Mouse (Mus musculus) heart, embryonic 15.5 days (tissue): Measurements from ENCODE around the gene Emc6. TPM values are rescaled to one million over a fixed set of nuclear protein-coding genes. Genes with fewer than 3 reads are reported as not detected.

ENCODE experiments used
- ATAC-seq: fragments of 200-750 bp; cut with Nextera tagmentation; replicated peaks from 2 replicates; pipeline ENCODE4 v1.8.0; 2017; ENCODE audit warnings: low read depth, moderate TSS enrichment; ENCODE audit not compliant: insufficient number of reproducible peaks, insufficient read depth, low FRiP score
- H3K27ac ChIP-seq: fragments of 300-500 bp; sonication (generic); 2 replicates; pipeline ENCODE4 v1.5.1; 2015; ENCODE audit warnings: mild to moderate bottlenecking, inconsistent platforms
- H3K27me3 ChIP-seq: fragments of 300-500 bp; sonication (generic); 2 replicates; pipeline ENCODE4 v1.6.1; 2015; ENCODE audit warnings: inconsistent platforms
- H3K36me3 ChIP-seq: fragments of 300-500 bp; sonication (generic); 2 replicates; pipeline ENCODE4 v1.6.1; 2015; ENCODE audit warnings: mild to moderate bottlenecking, inconsistent platforms
- H3K4me1 ChIP-seq: fragments of 300-500 bp; sonication (generic); replicated peaks from 2 replicates; pipeline ENCODE4 v1.6.1; 2015; ENCODE audit warnings: inconsistent platforms
- H3K4me2 ChIP-seq: fragments of 300-500 bp; sonication (generic); 2 replicates; pipeline ENCODE4 v1.6.1; 2015; ENCODE audit warnings: inconsistent platforms, mild to moderate bottlenecking, moderate library complexity
- H3K4me3 ChIP-seq: fragments of 300-500 bp; sonication (generic); 2 replicates; pipeline ENCODE4 v1.5.1; 2015; ENCODE audit warnings: mild to moderate bottlenecking, inconsistent platforms
- H3K9ac ChIP-seq: fragments of 300-500 bp; sonication (generic); 2 replicates; pipeline ENCODE4 v1.6.1; 2015; ENCODE audit warnings: mild to moderate bottlenecking, inconsistent platforms
- H3K9me3 ChIP-seq: fragments of 300-500 bp; sonication (generic); replicated peaks from 2 replicates; pipeline ENCODE4 v1.6.1; 2016; ENCODE audit warnings: inconsistent platforms
- WGBS: fragments of 180-500 bp; shearing (Covaris S2); methylation state at CpG from one replicate; pipeline ENCODE4 v1.1.7; 2015; ENCODE audit warnings: mixed read lengths; 5-methylcytosine and 5-hydroxymethylcytosine counted together
- polyA plus RNA-seq: library from polyadenylated mRNA; unstranded; fragments of >200 nt; fragmentation: Nextera tagmentation; extraction: Ambion mirVana; gene quantifications from 2 replicates; pipeline ENCODE4 v1.2.1, GENCODE M21; 2015

Emc6 gene
- 90.7 and 98.9 TPM in 2 replicates for polyA plus RNA-seq

DNA sequence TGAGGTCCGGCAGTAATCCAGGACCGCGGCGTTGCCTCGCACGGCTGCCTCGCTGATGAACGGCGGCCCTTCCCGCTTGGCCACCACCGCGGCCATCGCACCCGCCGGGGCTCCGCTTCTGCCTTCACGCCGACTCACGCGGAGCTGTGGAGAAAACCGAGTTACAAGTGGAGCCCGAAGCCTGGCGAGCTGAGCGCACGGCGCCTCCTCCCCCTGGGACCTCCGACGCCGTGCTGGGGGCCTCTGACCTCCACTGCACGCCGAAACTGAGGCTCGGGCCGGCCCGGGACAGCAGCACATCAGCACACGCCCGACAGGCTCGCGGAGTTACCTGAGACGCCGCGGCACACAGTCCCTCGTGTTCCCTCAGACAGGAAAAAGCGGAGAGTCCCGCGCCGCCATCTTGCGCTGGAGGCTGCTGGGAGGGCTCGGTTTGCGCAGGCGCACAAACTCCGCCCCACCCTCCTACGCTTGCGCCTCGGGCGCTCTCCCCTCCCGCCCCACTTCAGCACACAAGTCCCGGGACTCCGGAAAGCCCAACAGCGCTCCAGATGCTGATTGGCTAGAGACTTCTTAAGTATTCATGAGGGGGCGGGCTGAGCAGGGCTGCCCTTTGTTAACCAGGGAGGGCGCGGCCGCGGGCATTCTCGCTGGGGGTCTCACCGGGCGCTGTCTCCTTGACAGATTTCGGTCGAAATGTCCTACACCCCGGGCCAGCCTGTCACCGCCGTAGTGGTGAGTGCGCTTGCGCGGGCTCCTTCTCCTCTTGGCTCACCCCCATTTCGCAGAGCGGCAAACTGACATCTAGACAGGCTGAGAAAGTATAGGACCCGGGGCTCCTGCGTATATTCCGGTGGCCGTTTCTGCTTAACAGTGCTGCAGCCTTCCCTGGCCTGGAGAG lies at the start of gene Emc6, which contains the start of gene Tax1bp3:
Gene Emc6 (minus strand): TSS at position 430 of the 901 bp plus-strand sequence.
Gene Tax1bp3 (plus strand): TSS at position 476 of the 901 bp plus-strand sequence.
- Histone ChIP-seq H3K4me2 (peak within 1 kb of the TSS; percentile 77), H3K27me3 (no peaks in the 10 kb centered on the region), H3K36me3 (peaks cover 18% of the 10 kb centered on the region), H3K9me3 (no peaks in the 10 kb centered on the region), H3K4me3 (peak within 1 kb of the TSS; percentile 81), H3K27ac (peak within 1 kb of the TSS; percentile 98), H3K9ac (peak within 1 kb of the TSS; percentile 94), H3K4me1 (peaks cover 33% of the 10 kb centered on the region)
- WGBS = 0% methylated on average over 81 of the region's 81 CpGs
- ATAC-seq = peak; percentile 98

DNA sequence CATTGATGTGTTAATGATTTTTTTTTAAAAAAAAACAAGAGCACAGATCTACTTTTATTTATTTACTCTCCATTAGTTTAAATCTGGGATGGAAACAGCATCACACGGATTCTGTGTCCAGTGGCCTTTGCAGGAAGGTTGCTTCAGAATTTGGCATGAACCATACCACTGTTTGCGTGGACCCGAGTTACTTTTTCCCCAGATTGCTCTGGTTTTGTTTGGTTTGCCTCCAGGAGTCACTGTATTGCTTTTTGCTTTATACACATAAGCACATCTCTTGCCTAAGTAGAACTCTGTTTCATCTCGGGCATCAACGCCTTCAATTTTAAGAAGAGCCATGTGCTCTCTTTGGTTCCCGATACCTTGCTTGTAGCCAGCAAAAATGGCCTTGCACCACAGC lies 49.0 kb upstream of the Emc6 start:
- Histone ChIP-seq H3K9me3 (no peaks in the 10 kb centered on the region), H3K9ac (no peak overlapping the region), H3K4me1 (no peaks in the 10 kb centered on the region), H3K4me3 (no peak overlapping the region), H3K36me3 (no peaks in the 10 kb centered on the region), H3K27me3 (no peaks in the 10 kb centered on the region), H3K27ac (no peak overlapping the region), H3K4me2 (no peak overlapping the region)
- no peak for ATAC-seq
- WGBS = 85% methylated on average over 6 of the region's 6 CpGs

DNA sequence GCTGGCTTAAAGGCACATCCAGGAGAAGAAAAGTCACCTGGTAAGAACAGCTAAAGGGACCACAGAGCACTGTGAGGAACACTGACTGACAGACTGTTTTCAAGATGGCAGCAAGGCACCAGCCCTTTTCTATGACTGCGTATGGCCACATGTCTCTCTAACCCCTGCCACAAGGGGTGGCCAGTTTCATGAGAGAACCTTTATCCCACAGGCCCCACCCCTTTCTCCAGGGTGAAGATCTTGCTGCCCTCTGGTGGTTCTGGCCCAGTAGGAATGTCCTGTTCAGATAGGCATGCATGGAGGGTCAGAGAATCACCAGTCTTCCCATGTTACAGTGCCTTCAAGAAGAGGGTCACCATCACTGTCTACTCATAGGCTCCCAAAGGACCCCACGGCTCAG lies 47.1 kb upstream of the Emc6 start:
- Histone ChIP-seq H3K27me3 (no peaks in the 10 kb centered on the region), H3K9me3 (no peaks in the 10 kb centered on the region), H3K36me3 (no peaks in the 10 kb centered on the region), H3K4me1 (no peaks in the 10 kb centered on the region), H3K9ac (no peak overlapping the region), H3K4me2 (no peak overlapping the region), H3K27ac (no peak overlapping the region), H3K4me3 (no peak overlapping the region)
- ATAC-seq = no peak
- 70% methylated on average over 2 of the region's 2 CpGs for WGBS

DNA sequence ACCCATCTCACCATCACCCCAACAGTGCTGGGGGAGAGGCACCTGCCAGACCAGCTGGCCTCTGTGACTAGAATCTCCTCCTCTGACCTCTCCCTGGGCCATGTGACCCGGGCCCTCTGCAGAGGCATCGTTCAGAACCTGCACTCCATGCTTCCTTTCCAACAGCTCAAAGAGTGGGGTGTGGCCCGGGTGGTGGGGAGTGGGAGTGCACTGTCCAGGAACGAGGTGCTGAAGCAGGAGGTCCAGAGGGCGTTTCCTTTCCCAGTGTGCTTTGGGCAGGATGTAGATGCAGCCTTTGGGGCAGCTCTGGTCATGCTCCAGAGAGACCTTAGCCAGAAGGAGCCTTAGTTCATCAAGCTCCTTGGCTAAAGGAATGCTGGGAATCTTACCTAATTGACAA lies 46.0 kb upstream of the Emc6 start:
- H3K9me3 ChIP-seq = no peaks in the 10 kb centered on the region
- H3K9ac ChIP-seq = no peak overlapping the region
- no peak overlapping the region for H3K4me2 ChIP-seq
- ATAC-seq = no peak
- no peaks in the 10 kb centered on the region for H3K27me3 ChIP-seq
- WGBS = 28% methylated on average over 5 of the region's 5 CpGs
- H3K27ac ChIP-seq = no peak overlapping the region
- no peak overlapping the region for H3K4me3 ChIP-seq
- H3K36me3 ChIP-seq = no peaks in the 10 kb centered on the region
- no peaks in the 10 kb centered on the region for H3K4me1 ChIP-seq

DNA sequence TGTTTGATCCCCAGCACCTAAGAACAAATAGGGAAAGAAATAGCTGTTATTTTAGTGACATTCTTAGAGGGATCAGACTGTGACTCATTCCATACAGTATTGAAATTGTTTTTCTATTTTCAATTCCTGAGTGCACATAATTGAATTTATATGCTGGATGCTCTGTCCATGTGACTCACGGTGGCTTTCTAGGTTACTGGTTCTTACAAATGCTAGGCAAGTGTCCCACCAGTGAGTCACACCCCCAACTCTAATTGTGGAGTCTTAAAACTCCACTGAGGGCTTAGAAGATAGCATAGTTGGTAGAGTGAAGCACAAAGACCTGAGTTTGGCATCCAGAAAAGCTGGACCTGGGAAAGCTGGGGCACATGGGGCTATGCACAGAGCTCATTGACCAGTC lies 43.8 kb upstream of the Emc6 start:
- no peaks in the 10 kb centered on the region for H3K4me1 ChIP-seq
- no peaks in the 10 kb centered on the region for H3K36me3 ChIP-seq
- no peak for ATAC-seq
- H3K4me2 ChIP-seq = no peak overlapping the region
- no peaks in the 10 kb centered on the region for H3K27me3 ChIP-seq
- no peak overlapping the region for H3K4me3 ChIP-seq
- H3K9me3 ChIP-seq = no peaks in the 10 kb centered on the region
- 83% methylated on average over 1 of the region's 1 CpGs for whole genome bisulfite sequencing
- H3K27ac ChIP-seq = no peak overlapping the region
- no peak overlapping the region for H3K9ac ChIP-seq

DNA sequence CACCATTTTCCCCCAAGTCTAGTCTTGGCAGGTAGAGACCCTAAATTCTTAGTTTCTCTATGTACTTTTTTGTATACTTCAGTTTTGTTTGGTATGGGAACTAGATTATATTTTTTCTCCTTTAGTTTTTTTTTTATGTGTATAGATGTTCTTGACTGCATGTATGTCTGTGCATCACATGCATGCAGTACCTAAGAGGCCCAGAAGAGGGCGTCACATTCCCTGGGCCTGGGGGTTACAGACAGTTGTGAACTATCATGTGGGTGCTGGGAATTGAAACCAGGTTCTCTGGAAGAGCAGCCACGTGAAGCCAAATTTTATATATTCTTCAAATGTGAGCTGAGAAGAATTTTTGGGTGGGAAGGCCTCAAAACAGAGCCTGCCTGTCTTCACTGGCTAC lies 42.8 kb upstream of the Emc6 start:
- no peaks in the 10 kb centered on the region for H3K9me3 ChIP-seq
- H3K36me3 ChIP-seq = no peaks in the 10 kb centered on the region
- no peaks in the 10 kb centered on the region for H3K4me1 ChIP-seq
- no peak overlapping the region for H3K9ac ChIP-seq
- 43% methylated on average over 2 of the region's 2 CpGs for WGBS
- H3K4me3 ChIP-seq = no peak overlapping the region
- H3K27ac ChIP-seq = no peak overlapping the region
- no peaks in the 10 kb centered on the region for H3K27me3 ChIP-seq
- no peak overlapping the region for H3K4me2 ChIP-seq
- ATAC-seq = no peak

DNA sequence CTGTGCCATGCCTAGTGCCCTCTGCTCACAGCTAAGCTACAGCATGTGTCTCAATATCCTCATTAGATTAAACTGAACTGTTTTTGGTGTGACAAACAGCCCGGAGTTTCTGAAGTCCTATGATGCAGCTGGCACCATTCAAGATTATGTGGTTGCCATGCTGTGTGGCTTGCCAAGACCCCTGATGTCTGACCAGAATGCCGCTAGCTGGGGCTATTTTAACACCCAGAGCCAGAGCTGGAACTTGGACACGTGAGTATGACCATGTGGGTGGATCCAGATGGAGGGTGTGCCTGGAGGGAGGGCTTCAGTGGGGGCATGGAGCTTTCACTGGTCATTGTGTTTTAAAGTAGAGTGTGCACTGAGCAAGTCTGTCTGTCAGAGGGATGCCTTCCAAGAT lies 37.1 kb upstream of the Emc6 start:
- Histone ChIP-seq H3K9ac (no peak overlapping the region), H3K4me3 (no peak overlapping the region), H3K4me2 (no peak overlapping the region), H3K4me1 (no peaks in the 10 kb centered on the region), H3K27me3 (no peaks in the 10 kb centered on the region), H3K36me3 (no peaks in the 10 kb centered on the region), H3K9me3 (no peaks in the 10 kb centered on the region), H3K27ac (no peak overlapping the region)
- 62% methylated on average over 3 of the region's 3 CpGs for WGBS
- no peak for ATAC-seq

DNA sequence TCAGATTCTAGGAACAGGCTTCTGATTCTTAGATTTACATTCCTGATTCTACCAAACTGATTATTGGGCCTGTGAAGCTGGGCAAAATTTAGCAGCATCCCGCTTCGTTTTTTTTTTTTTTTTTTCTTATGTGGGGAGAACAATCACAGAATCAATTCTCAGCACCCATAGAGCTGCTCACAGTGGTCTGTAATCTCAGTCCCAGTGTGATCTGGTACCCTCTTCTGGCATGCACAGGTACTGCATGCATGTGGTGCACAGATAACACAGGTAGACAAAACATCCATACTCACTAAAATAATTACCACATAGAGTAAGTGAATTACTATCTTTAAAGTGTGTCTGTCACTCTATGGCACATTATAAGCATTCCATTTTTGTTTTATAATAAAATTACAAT lies 30.8 kb upstream of the Emc6 start:
- H3K4me3 ChIP-seq = no peak overlapping the region
- H3K36me3 ChIP-seq = no peaks in the 10 kb centered on the region
- no peak overlapping the region for H3K4me2 ChIP-seq
- no peak overlapping the region for H3K9ac ChIP-seq
- no peaks in the 10 kb centered on the region for H3K27me3 ChIP-seq
- no peaks in the 10 kb centered on the region for H3K4me1 ChIP-seq
- H3K9me3 ChIP-seq = no peaks in the 10 kb centered on the region
- 70% methylated on average over 2 of the region's 2 CpGs for WGBS
- ATAC-seq = no peak
- no peak overlapping the region for H3K27ac ChIP-seq

DNA sequence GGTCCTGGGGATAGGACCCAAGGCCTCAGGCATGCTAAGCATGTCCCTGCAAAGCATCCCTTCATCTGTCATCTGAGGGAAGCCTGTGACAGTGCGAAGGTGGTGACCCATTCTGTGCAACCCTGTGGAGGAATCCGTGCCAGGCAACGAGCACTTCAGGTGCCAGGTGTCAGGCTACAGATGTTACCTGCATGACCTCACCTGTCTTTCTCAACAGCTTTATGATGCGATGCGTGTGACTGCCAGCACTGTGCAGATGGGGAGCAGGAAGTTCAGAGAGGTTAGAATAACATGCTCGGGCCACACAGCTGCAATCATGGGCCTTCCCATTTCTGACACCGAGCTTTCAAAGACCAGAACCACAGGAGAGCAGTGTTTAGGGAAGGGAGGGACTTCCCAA lies 28.4 kb upstream of the Emc6 start:
- Histone ChIP-seq H3K4me2 (no peak overlapping the region), H3K27ac (no peak overlapping the region), H3K27me3 (no peaks in the 10 kb centered on the region), H3K4me1 (no peaks in the 10 kb centered on the region), H3K36me3 (no peaks in the 10 kb centered on the region), H3K4me3 (no peak overlapping the region), H3K9ac (no peak overlapping the region), H3K9me3 (no peaks in the 10 kb centered on the region)
- 64% methylated on average over 7 of the region's 7 CpGs for WGBS
- no peak for ATAC-seq

DNA sequence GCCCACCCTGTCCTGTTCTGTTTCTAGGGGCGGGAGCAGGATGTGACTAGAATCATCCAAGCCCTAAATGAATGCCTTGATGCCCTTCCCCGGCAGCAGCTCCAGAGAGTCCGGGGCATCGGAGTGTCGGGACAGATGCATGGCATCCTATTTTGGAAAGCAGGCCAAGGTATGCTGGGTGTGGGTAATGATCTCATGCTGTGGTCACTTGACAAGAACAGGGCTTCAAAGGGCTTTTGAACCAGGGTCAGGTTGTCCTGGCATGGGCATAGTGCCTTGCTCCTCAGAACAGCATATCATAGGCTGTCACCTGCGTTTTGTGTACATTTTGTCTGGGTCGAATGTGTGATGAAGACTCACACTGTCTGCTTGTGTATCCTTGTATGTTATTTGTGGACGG lies 27.1 kb upstream of the Emc6 start:
- no peak for ATAC-seq
- no peak overlapping the region for H3K4me3 ChIP-seq
- H3K27ac ChIP-seq = no peak overlapping the region
- H3K9ac ChIP-seq = no peak overlapping the region
- 78% methylated on average over 8 of the region's 8 CpGs for WGBS
- H3K27me3 ChIP-seq = no peaks in the 10 kb centered on the region
- no peak overlapping the region for H3K4me2 ChIP-seq
- peaks cover 5% of the 10 kb centered on the region for H3K4me1 ChIP-seq
- no peaks in the 10 kb centered on the region for H3K36me3 ChIP-seq
- no peaks in the 10 kb centered on the region for H3K9me3 ChIP-seq

DNA sequence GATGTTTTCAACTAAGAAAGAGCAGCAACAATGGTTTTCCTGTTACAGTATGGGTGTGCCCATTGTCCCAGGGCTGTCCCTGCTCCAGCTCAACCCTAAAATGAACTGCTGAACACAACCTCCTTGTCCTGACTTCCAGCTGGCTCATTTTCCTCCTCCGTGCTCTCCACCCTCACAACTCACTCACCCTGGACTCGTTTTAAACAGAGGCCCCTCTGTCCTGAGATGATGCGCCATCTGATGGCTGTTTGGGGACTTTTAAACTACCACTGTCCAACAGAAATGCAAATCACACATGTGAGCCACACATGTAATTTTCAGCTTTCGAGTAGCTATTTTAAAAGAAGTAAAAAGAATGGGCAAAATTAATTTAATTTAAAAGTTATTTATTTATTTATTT lies 24.8 kb upstream of the Emc6 start:
- Histone ChIP-seq H3K4me3 (no peak overlapping the region), H3K9ac (no peak overlapping the region), H3K27me3 (no peaks in the 10 kb centered on the region), H3K9me3 (no peaks in the 10 kb centered on the region), H3K27ac (no peak overlapping the region), H3K4me1 (peaks cover 13% of the 10 kb centered on the region), H3K36me3 (no peaks in the 10 kb centered on the region), H3K4me2 (no peak overlapping the region)
- no peak for ATAC-seq
- 33% methylated on average over 4 of the region's 4 CpGs for WGBS

DNA sequence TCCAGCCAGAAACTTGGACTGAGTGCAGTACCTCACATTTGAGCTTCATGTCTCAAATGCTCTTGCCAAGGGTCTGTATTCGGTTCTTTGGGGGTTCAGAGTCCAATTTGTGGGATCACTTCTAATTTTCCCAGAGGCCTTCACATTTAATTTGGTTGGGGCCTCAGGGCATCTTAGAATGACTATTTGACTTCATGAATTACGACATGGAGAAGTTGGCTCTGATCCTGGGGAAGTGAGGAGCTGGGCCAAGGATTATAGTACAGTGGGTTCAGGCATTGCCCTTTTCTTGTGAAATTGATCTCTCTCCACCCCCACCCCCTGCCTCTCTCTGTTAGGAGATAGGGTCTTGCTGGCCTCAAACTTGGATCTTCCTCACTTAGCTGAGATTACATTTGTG lies 24.2 kb upstream of the Emc6 start:
- no peak overlapping the region for H3K27ac ChIP-seq
- H3K36me3 ChIP-seq = no peaks in the 10 kb centered on the region
- H3K4me1 ChIP-seq = peaks cover 13% of the 10 kb centered on the region
- H3K4me2 ChIP-seq = no peak overlapping the region
- no peak for ATAC-seq
- H3K9me3 ChIP-seq = no peaks in the 10 kb centered on the region
- WGBS = 81% methylated on average over 2 of the region's 2 CpGs
- H3K27me3 ChIP-seq = no peaks in the 10 kb centered on the region
- H3K4me3 ChIP-seq = no peak overlapping the region
- H3K9ac ChIP-seq = no peak overlapping the region
